ENCODE assay signal across 11 mouse cellular contexts in the genomic region with DNA sequence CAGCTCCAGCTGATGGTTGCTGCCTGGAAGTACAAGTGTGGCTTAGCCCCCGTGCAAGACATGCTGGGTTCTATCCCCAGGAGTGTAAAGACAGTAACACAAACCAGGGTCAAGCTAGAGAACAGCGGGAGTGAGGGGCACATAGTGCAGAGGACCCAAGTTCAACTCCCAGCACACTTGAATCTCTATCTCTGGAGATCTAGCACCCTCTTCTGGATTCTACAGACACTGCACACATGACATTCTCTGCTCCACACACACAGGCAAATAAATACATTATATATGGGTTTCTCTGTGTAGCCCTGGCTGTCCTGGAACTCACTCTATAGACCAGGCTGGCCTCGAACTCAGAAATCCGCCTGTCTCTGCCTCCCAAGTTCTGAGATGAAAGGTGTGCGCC. TPM values are rescaled to one million over a fixed set of nuclear protein-coding genes. Genes with fewer than 3 reads are reported as not detected.
DNase-seq lines count a peak whose midpoint lies in the region; ATAC-seq and TF ChIP-seq lines count a peak whose summit lies in the region.
"Had no signal": no experiment of that assay in that cellular context is flagged by ENCODE, and none has a peak within 500 bp of the region (broad histone marks: within the 10 kb centered on the region; RNA-seq: fewer than 3 reads in every experiment).

No protein-coding gene starts in this region.

- DNase-seq in kidney, adult 2 months: no peak
- no peak for DNase-seq in kidney, adult 8-10 months
- peak; percentile 59 for DNase-seq in 3T3-L1 (ENCODE audit: low read depth, low spot score)
- peak; percentile 65 for DNase-seq in CD4-positive, CD25-positive, alpha-beta regulatory T cell, adult 2 months (ENCODE audit: low read depth, low spot score)
- no peak for DNase-seq in gastrocnemius, postnatal 10 days
- no peak for DNase-seq in left cerebral cortex, adult 9 months (ENCODE audit: low spot score in 2 of 2)

- ATAC-seq in common myeloid progenitor, adult 5-6 weeks (replicated peaks; ENCODE audit: low read depth, poor library complexity, severe bottlenecking): peak; percentile 51
- no peak for ATAC-seq in frontal cortex, adult (ENCODE audit: low TSS enrichment)

- peak; percentile 35 for TF ChIP-seq CTCF in kidney, adult 2 months (conservative IDR thresholded peaks at IDR 0.05; ENCODE audit: insufficient read depth, insufficient read length, low read depth, low read length)

- H3K4me3 ChIP-seq in kidney, adult 2 months (ENCODE audit: insufficient read depth, low read depth, low read length): no peak overlapping the region
- H3K4me3 ChIP-seq: heart, embryonic 15.5 days; kidney, embryonic 15.5 days; limb, embryonic 12.5 days had no signal

- TF ChIP-seq POLR2A in kidney, adult 2 months (IDR thresholded peaks at IDR 0.05; ENCODE audit: low read depth, low read length): no peak

- no peaks in the 10 kb centered on the region for H3K27me3 ChIP-seq in kidney, adult 2 months (replicated peaks; ENCODE audit: control insufficient read depth, insufficient read depth, low read length)
- H3K27me3 ChIP-seq: heart, embryonic 15.5 days; kidney, embryonic 15.5 days; limb, embryonic 12.5 days had no signal

- 88% methylated on average over 5 of the region's 5 CpGs for WGBS in kidney, adult 2 months

- no peaks in the 10 kb centered on the region for H3K4me1 ChIP-seq in kidney, adult 2 months (ENCODE audit: control insufficient read depth, insufficient read depth, low read length)
- H3K4me1 ChIP-seq: kidney, embryonic 15.5 days; limb, embryonic 12.5 days had no signal

- peaks cover 7% of the 10 kb centered on the region; the same call in 1 of the 2 replicates for H3K36me3 ChIP-seq in kidney, adult 2 months (ENCODE audit: control insufficient read depth, insufficient read depth, low read length)

- no peak overlapping the region for H3K27ac ChIP-seq in kidney, adult 2 months (ENCODE audit: insufficient read depth, low read depth, low read length)
- H3K27ac ChIP-seq: heart, embryonic 15.5 days; kidney, embryonic 15.5 days; limb, embryonic 12.5 days had no signal

RNA-seq across cellular contexts. Expression of gene Spata2, which starts 20.3 kb away (rescaled TPM):
- 26.5 and 31.5 TPM in 2 replicates for polyA plus RNA-seq in kidney, adult 2 months (2012; rRNA removed)
- total RNA-seq in common myeloid progenitor, adult 5-6 weeks (2017): 7.6 and 9.9 TPM in 2 replicates
- 10 to 100 TPM; 14.9 to 15.6 TPM for total RNA-seq in gastrocnemius, postnatal 10 days (2021)

RNA-seq across cellular contexts. Expression of gene Rnf114, which starts 20.5 kb away (rescaled TPM):
- 97.9 and 98.2 TPM in 2 replicates for polyA plus RNA-seq in kidney, adult 2 months (2012; rRNA removed)
- 22.9 and 29.9 TPM in 2 replicates for total RNA-seq in common myeloid progenitor, adult 5-6 weeks (2017)
- 10 to 100 TPM; 16.8 to 18.3 TPM for total RNA-seq in gastrocnemius, postnatal 10 days (2021)

RNA-seq across cellular contexts. Expression of gene Snai1, which starts 25.0 kb away (rescaled TPM):
- 10.4 and 13.2 TPM in 2 replicates for polyA plus RNA-seq in kidney, adult 2 months (2012; rRNA removed)
- not detected in 2 replicates for total RNA-seq in common myeloid progenitor, adult 5-6 weeks (2017)
- total RNA-seq in gastrocnemius, postnatal 10 days (2021): 1 to 10 TPM; 3.9 to 5.7 TPM

Comparison
In these comparisons a context has a peak if more than half of its experiments do, and no peak if none do; other contexts are left out.
1. DNase-seq: peak in 3T3-L1 (single experiment) and CD4-positive, CD25-positive, alpha-beta regulatory T cell, adult 2 months (single experiment); none in kidney, adult 2 months (single experiment), kidney, adult 8-10 months (0 of 2), gastrocnemius, postnatal 10 days (single experiment) and left cerebral cortex, adult 9 months (0 of 2).